Mouse (Mus musculus): Measurements from ENCODE around the gene Larp1.

Gene Larp1

DNA sequence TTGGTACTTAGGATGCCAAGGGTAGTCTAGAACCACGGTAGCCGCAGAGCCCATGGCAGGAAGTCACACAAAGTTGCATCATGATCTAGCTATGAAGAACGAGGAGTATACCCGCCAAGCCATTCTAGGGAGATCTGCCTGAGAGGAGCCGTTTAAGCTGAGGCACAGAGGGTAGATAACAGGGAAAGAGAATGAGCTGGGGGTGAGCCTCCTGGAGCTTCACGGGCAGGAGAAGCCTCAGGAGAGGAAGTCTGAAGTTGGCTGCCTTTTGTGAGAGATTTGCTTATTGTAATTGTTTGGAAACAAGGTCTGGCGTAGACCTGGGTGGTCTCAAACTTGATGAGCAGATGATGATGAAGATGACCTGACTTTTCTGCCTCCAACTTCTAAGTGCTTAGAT lies 10.7 kb upstream of the Larp1 start:
- in situ Hi-C loops (cut with MboI, MseI), result loop anchor here in 1 of 2 experiments (10.0 kb wide), 1 partner anchor 797 kb away; no protein-coding TSS in a partner anchor

DNA sequence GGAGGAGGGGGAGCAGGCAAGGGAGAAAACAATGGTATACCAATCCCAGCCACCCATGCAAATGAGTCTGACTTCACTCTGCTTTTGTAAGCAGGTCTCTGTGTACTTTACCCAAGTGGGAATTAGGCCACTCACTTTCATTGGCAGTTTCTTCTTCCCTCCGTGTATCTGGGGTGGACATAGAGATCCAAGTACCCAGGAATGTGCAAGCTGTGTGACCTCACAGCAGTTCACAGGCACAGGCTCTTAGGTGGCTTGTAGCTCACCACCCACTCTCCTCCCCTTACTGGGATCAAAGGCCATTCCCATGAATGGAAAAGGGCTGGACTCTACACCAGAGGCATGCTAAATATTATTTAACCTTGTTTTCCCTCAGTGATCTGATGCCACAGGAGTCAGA lies 10.0 kb upstream of the Larp1 start:
- in situ Hi-C loops (cut with MboI, MseI), result loop anchor here in 1 of 2 experiments (10.0 kb wide), 1 partner anchor 796 kb away; no protein-coding TSS in a partner anchor

DNA sequence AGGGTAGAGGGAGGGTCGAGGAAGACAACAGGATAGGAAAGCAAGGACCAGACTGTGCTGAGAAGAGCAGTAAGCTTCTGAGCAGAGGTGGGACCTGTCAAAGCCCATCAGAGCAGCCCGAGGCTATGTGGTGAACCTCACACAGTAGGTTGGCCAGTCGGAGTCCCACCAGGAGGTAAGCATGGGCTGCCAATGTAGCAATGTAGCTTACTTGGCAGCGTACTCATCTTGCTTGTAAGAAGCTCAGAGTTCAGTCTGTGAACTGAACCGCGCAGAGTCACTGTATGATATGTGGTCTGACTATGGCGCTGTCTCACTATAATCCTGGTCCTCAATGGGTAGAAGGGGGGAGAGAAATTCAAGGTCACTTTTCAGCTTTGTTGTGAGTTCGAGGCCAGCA lies 5.7 kb upstream of the Larp1 start:
- in situ Hi-C loops (cut with MboI, MseI), result loop anchor here (5.0 to 10.0 kb wide), 2 partner anchors 41 to 48 kb away; no protein-coding TSS in a partner anchor

DNA sequence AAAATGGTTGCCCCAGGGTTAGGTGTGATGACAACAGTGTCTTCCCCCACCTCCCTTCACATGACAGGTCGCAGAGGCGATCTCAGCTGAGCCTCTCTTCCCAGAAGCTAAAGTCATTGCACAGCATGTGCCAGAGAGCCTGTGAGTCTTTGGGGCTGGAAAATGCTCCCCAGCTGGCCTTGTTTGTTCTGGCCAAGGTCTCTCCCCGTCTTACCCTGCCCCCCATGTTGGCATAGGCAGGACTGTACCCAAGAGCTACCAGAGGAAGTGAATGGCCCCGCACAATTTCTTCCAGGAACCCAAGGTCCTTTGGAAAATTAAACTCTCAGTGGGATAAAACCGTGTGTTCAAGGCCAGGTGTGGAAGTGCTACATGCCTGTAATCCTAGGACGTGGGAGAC lies 5.1 kb upstream of the Larp1 start:
- in situ Hi-C loops (cut with MboI, MseI), result loop anchor here (5.0 to 10.0 kb wide), 2 partner anchors 41 to 49 kb away; no protein-coding TSS in a partner anchor

GRCm38 (mm10) chr11:58005110-58005509 lies 3.8 kb upstream of the Larp1 start:
- in situ Hi-C loops (cut with MboI, MseI), result loop anchor here in 1 of 2 experiments (10.0 kb wide), 1 partner anchor 50 kb away; no protein-coding TSS in a partner anchor

- in situ Hi-C loops (cut with MboI, MseI), result loop anchor here in 1 of 2 experiments (10.0 kb wide), 1 partner anchor 53 kb away; no protein-coding TSS in a partner anchor
These were observed 851 bp upstream of the Larp1 start for GRCm38 (mm10) chr11:58008013-58008412.

GRCm38 (mm10) chr11:58008437-58009050 lies 320 bp upstream of the Larp1 start:
- in situ Hi-C loops (cut with MboI, MseI), result loop anchor here in 1 of 2 experiments (10.0 kb wide), 1 partner anchor 54 kb away; no protein-coding TSS in a partner anchor

GRCm38 (mm10) chr11:58009516-58010141 lies 765 bp downstream of the Larp1 start:
- in situ Hi-C loops (cut with MboI, MseI), result loop anchor here (5.0 to 10.0 kb wide), 3 partner anchors 55 to 305 kb away; partner anchors contain the start of gene Cnot8 (in 1 of the 2)

DNA sequence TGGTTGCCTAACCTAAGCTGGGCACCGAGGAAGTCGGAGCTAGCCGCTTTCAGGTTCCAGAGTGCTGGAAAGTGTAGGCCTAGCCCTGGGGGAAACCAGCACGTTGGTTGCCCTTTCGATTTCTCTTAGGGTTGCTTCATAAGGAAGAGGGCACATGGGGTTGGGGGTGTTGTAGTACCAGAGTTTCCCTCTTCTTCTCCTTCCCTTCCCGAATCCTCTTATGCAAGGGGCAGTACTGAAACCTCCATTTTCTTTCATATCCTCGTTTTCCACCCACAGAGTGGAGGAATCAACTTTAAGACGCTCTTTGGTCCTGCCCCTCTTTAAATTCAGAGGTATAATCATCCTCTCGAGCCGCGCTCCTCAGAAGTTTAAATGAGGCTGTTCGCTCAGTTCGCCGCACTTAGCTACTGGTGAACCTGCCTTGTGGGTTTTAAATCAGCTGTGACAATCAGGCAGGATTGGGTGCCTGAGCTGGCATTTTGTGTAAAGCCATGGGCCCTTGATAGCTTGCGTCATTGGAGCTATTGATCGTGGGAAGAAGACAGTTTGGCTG lies 1.4 kb downstream of the Larp1 start:
- in situ Hi-C loops (cut with MboI, MseI), result loop anchor here in 1 of 2 experiments (5.0 to 10.0 kb wide), 2 partner anchors 92 to 304 kb away; partner anchors contain the start of gene Cnot8

- in situ Hi-C loops (cut with MboI, MseI), result loop anchor here in 1 of 2 experiments (5.0 to 10.0 kb wide), 2 partner anchors 91 to 304 kb away; partner anchors contain the start of gene Cnot8
These were observed 2.1 kb downstream of the Larp1 start for GRCm38 (mm10) chr11:58010930-58011329.

GRCm38 (mm10) chr11:58011813-58012212 lies 2.9 kb downstream of the Larp1 start:
- in situ Hi-C loops (cut with MboI, MseI), result loop anchor here in 1 of 2 experiments (5.0 to 10.0 kb wide), 2 partner anchors 90 to 303 kb away; partner anchors contain the start of gene Cnot8

GRCm38 (mm10) chr11:58012674-58013073 lies 3.8 kb downstream of the Larp1 start:
- in situ Hi-C loops (cut with MboI, MseI), result loop anchor here in 1 of 2 experiments (5.0 to 10.0 kb wide), 2 partner anchors 90 to 302 kb away; partner anchors contain the start of gene Cnot8

DNA sequence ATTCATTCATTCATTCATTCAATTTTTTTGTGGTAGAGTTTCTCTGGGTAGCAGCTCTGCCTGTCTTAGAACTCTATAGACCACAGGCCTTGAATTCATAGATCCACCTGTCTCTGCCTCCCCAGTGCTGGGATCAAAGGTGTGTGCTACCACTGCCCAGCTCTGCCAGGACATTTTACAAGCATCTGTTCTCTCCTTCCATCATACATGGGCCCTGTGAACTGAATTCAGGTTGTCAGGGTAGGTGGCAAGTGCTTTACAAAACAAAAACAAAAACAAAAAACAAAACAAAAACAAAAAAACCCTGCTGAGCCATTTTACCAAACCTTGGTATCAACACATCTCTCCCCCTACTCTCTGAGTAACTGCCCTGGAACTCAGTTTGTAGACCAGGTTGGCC lies 4.2 kb downstream of the Larp1 start:
- in situ Hi-C loops (cut with MboI, MseI), result loop anchor here in 1 of 2 experiments (5.0 to 10.0 kb wide), 2 partner anchors 89 to 302 kb away; partner anchors contain the start of gene Cnot8

DNA sequence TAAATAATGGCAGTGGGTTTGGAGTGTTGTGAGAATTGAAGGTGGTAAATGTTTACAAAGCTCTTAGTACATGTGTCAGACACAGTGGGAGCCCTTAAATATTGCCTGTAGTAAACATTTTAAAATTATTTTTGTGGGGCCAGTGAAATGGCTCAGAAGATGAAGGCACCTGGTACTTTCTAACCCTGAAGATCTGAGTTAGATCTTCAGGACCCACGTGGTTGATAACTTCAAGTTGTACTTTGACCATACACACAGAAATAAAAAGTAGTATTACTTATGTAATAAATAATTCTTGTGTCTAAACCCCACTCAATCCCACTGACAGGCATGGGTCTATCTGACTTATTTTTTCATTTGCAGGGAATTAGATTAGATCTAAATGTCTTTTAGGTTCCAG lies 5.7 kb downstream of the Larp1 start:
- in situ Hi-C loops (cut with MboI, MseI), result loop anchor here in 1 of 2 experiments (5.0 to 10.0 kb wide), 2 partner anchors 88 to 300 kb away; partner anchors contain the start of gene Cnot8

GRCm38 (mm10) chr11:58015339-58015738 lies 6.5 kb downstream of the Larp1 start:
- in situ Hi-C loops (cut with MboI, MseI), result loop anchor here in 1 of 2 experiments (10.0 kb wide), 1 partner anchor 299 kb away; no protein-coding TSS in a partner anchor

DNA sequence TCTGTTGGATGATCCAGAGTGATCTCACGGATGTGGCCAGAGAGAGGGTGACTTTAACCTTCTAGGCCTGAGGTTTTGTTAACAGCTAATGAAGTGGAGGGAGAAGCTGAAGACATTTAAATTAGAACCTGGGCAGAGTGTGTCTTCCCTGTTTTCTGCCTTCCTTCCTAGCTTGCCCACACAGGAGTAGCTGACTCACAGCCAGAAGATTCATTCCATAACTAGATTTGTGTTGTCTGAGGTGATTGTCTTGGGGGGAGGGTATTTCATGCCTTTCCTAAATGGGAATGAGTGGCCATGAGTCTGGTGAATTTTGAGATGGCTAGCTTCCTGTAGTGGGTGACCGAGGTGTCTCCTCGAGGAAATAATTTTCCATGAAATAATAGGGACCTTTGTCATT lies 7.5 kb downstream of the Larp1 start:
- in situ Hi-C loops (cut with MboI, MseI), result loop anchor here in 1 of 2 experiments (10.0 kb wide), 1 partner anchor 298 kb away; no protein-coding TSS in a partner anchor

- in situ Hi-C loops (cut with MboI, MseI), result loop anchor here in 1 of 2 experiments (10.0 kb wide), 1 partner anchor 297 kb away; no protein-coding TSS in a partner anchor
These were observed 8.6 kb downstream of the Larp1 start for GRCm38 (mm10) chr11:58017422-58017821.

DNA sequence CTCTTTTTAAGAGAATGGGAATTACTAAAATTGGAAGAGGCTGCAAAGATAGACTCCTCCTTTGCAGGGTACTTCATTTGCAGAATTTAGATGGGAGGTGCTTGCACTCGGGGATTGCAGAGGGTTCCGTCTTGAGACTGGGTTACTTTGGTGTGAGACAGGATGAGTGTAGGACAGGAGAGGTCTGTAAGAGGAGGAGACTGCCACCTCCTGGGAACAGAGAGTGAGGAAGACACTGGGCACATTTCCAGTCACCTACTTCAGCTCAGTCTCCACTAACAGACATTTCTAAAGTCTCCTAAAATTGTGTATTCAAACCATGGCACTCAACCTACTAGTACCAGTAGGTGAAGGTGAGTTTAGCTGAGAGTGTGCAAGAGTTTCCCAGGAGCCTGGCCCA lies 9.4 kb downstream of the Larp1 start:
- in situ Hi-C loops (cut with MboI, MseI), result loop anchor here in 1 of 2 experiments (10.0 kb wide), 1 partner anchor 297 kb away; no protein-coding TSS in a partner anchor

- in situ Hi-C loops (cut with MboI, MseI), result loop anchor here in 1 of 2 experiments (10.0 kb wide), 1 partner anchor 296 kb away; no protein-coding TSS in a partner anchor
These were observed 9.8 kb downstream of the Larp1 start for GRCm38 (mm10) chr11:58018701-58019100.

GRCm38 (mm10) chr11:58021095-58021494 lies 12.2 kb downstream of the Larp1 start:
- in situ Hi-C loops (cut with MboI, MseI), result no loop called here

DNA sequence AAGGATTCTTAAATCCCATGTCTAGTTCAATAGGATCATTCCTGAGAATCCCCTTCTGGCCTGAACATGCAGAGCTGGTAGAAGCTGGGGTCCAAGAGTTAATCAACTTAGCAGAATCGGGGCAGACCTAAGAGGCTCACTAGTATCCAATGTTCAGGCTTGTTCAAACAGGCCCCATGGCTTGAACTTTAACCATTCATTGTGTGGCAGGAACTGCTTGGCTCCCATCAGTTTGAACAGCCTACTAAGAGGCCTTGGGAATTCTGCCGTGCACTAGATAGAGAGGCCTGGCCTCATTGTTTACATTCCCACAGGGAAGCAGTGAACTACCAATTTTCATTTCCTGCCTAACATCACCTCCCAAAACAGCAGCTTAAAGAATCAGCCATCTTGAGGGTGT lies 12.8 kb downstream of the Larp1 start:
- in situ Hi-C loops (cut with MboI, MseI), result no loop called here

Measured in T-helper 17 cell (primary cell).